Mouse (Mus musculus) ovary, postnatal 14 days (tissue): Measurements from ENCODE around the gene Rapgef2.
"Not testable (repeated sequence)": the region's sequence is repeated elsewhere in the genome, so short reads cannot be mapped to it uniquely, and the experiment has no call there.

Experiments used
- DNase-seq: peaks from one replicate; pipeline ENCODE4 v3.0.0; 2022; ENCODE audit warnings: low spot score

The Rapgef2 gene

GRCm38 (mm10) chr3:79233478-79234415 is 52.6 kb downstream of the Rapgef2 start:
- no peak for DNase-seq

DNA sequence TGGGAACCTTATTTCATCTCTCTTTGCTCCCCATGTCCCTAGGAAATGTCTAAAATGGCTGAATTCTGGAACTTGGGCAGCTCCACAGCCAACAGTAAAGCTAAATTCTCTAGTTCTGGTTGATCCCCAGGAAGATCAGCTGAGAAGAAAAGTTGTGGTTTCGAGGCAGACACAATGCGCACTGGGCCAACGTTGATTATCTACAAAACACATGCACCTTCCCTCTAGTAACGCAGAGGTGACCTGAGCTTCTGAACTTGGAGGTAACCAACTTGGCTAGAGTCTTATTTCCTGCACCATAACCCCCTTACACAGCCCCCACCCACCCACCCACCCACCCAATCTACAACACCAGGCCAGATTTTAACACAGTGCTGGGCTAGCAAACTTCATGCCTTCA is 55.6 kb downstream of the Rapgef2 start:
- no peak for DNase-seq

DNA sequence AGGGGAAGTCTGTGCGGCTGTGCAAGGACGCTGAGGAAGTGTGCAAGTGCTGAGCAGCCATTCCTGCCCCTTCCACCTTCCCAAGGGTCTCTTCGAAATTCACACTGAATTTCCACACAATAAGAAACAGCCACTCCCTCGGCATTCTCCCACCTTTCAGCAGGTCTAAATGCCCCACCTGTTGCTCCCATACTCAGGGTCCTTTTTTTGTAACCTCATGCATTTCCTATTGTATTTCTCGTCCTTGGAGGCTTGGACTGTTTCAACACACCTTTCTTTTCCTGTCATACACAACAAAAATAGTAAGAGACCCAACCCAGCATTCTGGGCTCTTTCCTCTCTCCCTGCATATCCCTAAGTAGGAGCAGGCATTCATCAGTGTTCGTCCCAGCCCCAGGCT is 56.8 kb downstream of the Rapgef2 start:
- DNase-seq = no peak

DNA sequence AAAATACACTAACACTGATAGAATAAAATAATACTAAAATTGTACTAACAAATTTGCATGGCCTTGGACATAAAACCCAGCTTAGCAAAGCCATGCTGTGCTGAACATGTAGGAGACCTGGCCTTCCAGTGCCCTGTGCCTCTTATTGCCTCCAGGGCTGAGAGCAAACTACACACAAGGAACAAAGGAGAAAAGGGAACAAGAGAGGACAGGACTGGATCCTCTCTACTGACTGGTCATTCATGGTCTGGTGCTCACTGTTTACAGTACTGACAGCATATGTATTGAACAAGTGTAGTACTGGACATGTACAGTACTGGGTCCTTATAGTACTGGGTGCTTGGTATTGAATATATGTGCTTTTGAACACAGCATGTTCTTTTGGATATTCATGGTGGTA is 58.0 kb downstream of the Rapgef2 start:
- DNase-seq = no peak

DNA sequence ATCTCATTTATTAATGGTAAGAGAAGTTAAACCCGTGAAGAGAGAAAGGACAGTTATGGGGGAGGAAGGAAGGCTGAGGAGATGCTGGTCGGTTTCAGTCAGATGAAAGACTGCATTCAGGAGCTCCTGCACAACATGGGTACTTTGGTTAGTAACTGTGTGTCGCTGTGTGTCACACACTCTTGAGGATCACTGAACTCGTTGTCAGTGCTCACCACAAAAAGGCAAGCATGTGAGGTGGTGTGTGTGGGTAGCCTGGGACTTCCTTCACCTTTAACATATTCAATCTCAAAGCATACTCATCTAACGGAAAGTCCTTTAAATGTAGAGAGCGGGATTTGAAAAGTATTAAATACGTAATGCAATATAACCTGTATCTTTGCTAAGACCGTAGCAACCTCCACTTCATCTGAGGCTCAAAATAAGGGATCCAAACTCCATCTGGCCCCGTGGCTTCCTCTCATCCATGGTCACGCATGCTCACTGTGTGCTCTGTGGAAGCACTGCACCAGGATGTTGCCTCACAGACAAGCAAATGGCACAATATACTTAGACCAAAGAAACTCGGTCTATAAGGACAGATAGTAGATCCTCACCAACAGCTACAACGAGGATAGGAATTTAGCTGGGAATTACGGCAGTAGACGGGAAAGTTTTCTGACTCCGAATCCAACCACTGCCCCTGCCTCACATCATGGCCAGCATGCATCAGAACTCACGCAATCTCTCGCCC is 58.8 kb downstream of the Rapgef2 start:
- no peak for DNase-seq

DNA sequence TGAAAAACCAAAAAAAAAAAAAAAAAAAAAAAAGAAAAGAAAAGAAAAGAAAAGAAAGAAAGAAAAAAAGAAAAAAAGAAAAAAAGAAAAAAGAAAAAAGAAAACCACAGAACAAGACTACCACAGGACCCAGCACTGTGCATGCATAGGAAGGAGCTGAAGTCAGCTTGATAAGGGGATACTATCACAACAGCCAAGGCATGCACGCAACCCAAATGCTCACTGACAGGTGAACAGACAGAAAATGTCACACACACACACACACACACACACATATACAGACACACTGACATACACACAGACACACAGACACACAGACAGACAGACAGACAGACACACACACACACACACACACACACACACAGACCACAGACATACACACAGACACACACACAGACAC is 59.5 kb downstream of the Rapgef2 start:
- not testable (repeated sequence) for DNase-seq

- DNase-seq = no peak
Measured at GRCm38 (mm10) chr3:79225888-79226287, 60.4 kb downstream of the Rapgef2 start.

GRCm38 (mm10) chr3:79224352-79224751 is 62.0 kb downstream of the Rapgef2 start:
- DNase-seq = no peak

- no peak for DNase-seq
Measured at GRCm38 (mm10) chr3:79223281-79223680, 63.0 kb downstream of the Rapgef2 start.

- DNase-seq = no peak
Measured at GRCm38 (mm10) chr3:79222192-79222960, 63.9 kb downstream of the Rapgef2 start.

- DNase-seq = peak; percentile 63
Measured at GRCm38 (mm10) chr3:79221296-79222191, 64.8 kb downstream of the Rapgef2 start.

DNA sequence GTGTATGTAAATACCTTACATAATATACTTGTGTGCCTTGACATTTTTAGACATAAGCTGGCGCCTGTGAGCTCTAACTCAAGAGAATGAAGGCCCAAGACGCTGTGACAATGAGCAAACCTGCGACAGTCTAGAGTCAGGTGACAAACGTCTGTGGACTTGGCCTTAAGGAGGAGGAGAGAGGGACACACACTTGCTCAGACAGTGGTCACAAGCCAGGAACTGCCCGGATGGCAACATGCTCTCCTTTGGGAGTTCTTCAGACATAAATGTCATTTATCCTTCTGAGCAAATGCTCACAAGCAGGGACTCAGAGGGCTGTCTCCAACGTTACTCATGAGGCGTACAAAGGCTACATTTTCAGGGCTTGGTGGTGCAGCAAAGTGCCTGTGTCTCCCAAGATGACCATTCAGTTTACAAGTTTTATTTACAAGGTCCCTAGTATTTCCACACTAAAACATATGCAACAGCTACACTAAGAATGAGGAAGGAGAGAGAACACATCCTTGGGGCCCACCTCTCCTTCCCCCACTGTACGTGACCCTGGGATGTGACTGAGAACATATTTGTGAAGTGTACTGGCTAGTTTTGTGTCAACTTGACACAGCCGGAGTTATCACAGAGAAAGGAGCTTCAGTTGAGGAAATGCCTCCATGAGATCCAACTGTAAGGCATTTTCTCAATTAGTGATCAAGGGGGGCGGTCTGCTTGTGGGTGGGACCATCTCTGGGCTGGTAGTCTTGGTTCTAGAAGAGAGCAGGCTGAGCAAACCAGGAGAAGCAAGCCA is 67.0 kb downstream of the Rapgef2 start:
- DNase-seq = no peak

- no peak for DNase-seq
Measured at GRCm38 (mm10) chr3:79218566-79219051, 67.7 kb downstream of the Rapgef2 start.

- DNase-seq = no peak
Measured at GRCm38 (mm10) chr3:79210243-79210642, 76.1 kb downstream of the Rapgef2 start.

- no peak for DNase-seq
Measured at GRCm38 (mm10) chr3:79207216-79207615, 79.1 kb downstream of the Rapgef2 start.

- DNase-seq = no peak
Measured at GRCm38 (mm10) chr3:79206524-79206923, 79.8 kb downstream of the Rapgef2 start.

DNA sequence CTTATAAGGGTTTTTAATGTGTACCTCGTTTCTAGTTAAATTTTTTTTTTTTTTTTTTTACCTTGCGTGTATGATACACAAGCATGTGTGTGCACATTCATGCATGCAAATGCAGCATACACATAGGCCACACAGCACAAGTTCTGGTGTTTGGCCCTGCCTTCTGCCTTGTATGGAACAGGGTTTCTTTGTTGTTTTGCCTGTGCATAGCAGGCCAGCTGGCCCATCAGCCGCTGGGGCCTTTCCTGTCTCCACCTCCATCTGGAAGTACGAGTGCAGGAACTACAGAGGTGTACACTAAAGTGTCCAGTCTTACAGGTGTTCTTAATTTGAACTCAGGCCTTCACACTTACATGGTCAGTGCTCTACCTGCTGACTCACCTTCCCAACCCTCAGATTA is 80.3 kb downstream of the Rapgef2 start:
- DNase-seq = no peak

DNA sequence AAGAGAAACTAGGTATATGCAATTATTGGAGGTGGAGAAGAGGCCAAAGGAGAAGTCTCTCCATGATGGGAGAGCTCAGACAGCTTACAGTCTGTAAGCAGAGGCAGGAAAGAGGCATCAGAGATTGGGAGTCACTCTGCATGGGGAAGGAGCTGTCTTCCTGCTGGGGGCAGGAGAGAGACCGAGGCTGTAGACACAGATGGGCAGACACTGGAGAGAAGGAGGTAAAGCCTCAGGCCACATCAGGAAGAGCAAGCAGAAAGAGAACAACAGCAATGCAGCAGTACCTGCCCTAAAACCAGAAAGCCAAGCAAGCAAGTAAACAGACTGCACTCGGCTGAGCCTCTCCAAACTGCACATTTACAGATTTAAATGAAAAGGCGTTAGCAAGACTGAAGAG is 81.2 kb downstream of the Rapgef2 start:
- DNase-seq = no peak

- DNase-seq = no peak
Measured at GRCm38 (mm10) chr3:79204261-79204660, 82.1 kb downstream of the Rapgef2 start.

- DNase-seq = no peak
Measured at GRCm38 (mm10) chr3:79203821-79204220, 82.5 kb downstream of the Rapgef2 start.
